Mouse (Mus musculus) thymus, adult 18-20 months (tissue): ENCODE measurements around the gene Ntrk2.

ENCODE experiments used
- DNase-seq, 2 experiments: peaks; one replicate each; pipeline ENCODE4 v3.0.0; 2022; ENCODE audit warnings: mixed read lengths in 2 of 2

Ntrk2 gene

DNA sequence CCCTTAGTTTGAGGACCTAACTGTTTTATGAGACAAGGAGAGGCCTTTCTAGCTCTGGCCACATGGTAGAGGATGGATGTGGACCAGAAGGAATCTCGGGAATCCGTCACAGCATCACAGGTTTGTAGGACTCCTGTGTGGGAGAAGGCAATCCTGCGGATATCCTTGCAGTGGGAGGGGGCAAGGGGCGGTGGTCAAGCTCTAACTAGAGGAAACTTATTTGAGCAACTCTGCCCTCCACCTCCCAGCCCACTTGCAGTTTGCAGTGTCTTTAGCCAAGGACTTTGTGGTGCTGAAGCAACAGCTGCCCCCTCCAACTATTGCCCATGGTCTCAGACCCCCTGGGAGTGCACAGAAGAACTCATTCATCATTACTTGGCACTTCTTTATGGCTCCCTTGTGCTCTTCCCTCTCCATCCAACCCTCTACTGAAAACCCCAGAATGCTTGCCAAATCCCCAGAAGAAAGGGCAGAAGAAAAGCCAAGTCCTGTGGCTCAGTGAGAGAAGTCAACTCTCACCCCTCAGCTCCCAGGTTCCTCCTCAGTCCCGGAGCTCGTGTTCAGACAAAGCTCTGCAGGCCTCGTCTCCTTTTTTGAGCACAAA lies 336.9 kb downstream of the Ntrk2 start:
- DNase-seq = no peak

DNA sequence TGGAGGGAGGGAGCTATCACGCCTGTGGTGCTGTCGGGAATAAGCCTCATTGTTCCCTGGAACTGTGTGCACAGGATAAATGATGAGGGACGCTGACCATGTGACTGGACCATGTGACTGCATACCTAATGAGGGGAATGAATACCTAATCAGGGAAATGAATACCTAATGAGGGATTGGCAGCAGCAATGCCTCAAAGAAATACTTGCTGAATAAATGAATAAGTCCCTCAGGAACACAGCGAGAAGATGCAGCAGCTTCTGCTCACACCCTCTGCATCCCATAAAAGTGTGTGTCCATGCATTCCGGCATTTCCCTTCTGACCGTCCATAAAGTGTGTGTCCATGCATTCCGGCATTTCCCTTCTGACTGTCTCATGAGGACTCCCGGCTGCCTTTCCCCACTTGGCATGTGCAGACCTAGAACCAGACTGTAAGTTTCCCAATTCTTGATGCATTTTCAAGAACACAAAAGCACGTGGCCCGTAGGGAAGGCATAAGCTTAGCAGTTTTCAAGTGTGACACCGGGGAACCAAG lies 338.0 kb downstream of the Ntrk2 start:
- DNase-seq = no peak

DNA sequence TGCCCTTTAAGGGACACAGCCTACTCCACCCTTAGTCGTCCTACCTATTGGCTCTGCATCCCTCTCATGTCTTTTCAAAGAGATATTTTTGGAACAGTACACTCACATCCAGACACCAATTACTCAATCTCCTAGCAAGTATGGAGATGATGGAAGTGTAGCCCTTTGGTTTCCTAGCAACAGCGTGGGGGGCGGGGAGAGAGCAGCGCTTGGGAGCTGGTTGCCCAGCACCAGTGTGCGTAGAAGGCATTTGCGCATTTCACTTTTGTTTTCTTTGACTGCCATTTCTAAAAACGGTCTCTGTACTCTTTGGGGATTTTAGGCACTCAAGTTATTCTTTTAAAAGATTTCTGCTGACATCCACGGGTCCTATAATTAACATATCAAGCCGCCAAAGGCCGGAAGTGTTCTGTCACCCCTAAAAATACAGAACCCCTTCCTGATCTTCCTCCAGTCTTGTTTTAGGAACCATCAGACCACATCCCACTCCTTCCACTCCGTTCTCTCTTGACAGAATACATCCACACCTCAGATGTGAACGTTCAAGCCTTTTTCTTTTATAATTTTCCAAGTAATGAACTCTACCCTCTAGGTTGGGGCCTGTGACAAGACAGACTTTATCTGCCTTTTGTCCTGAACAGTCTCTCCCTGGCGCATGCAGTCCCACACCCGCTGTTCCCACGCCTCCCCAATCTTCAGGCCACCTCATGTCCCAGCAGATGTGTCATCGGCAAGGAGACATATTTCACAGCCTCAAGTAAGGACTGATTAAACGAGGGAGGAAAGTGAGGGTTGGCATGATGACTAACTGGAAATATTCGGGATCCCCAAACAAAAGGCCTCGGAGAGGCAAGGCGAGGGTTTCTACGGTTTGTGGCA lies 339.5 kb downstream of the Ntrk2 start:
- DNase-seq = no peak

DNA sequence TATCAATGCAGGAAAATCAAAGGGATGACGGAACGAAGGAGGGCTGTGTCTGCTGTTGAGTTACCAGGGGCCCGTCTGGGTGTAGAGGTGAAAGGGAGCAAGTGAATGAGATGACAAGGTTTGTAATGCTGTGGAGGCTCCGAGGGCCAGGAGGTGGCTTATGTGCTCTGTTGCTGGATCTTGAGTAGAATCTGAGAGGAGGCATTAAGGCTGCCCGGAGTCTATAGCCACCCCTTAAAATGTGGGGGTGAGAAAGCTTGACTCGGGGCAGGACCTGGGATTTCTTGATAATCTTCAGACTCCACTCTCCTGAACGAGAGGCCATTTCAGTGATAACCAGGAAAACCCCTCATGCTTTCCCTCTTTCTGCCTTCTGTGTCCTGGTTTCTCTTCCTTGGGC lies 340.2 kb downstream of the Ntrk2 start:
- no peak for DNase-seq

DNA sequence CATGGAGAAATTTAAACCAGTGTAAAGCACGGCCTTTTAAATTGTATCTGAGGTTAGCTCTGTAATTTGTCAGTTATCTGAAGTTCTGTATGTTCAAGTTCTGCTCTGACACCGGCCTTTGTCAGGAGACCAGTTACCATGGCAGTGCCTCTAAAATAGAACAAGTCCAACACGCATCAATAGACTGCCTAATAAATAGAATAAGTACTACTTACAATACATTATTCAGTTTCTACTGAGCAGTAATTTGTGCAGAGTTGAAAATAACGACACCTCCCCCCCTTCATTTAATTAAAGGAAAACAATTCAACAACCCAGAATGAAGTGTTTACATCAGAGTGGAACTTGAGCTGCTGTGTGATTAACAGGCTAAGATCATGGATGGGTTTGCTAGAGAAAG lies 341.6 kb downstream of the Ntrk2 start:
- no peak for DNase-seq

DNA sequence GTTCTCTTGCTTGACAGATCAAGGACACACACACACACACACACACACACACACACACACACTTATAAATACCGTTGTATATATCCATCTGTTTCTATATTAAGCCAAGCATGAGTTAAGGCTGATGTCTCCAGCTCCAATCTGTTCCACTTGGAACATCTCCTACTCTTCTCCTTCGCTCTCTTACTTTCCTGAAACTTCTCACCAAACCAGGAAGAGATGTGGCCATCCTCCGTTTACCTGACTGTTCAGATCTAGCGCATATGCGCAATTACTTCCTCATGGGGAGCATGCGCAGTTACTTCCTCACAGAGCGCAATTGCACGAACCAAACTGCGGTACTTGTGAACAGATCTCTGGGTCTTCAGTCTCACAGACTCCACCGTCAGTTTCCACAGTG lies 342.4 kb downstream of the Ntrk2 start:
- DNase-seq = no peak

DNA sequence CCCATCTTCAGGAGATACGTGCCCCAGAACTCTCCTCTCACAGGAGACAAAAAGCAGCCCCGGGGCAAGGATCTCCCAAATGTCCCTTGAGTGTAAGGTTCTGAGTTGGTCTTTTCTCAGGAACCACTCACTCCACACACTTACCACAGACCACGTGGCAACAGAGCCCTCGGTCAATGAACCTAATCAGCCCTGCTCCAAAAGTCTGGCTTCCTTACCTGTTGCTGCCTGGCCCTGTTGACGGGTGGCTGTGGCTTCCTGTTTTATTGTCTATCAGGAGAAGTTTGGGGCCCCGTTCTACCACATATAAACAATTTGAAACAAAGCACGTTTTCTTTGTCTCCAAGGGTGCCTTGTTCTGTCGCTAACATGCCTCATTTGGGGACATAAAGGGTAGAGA lies 357.6 kb downstream of the Ntrk2 start:
- no peak for DNase-seq

DNA sequence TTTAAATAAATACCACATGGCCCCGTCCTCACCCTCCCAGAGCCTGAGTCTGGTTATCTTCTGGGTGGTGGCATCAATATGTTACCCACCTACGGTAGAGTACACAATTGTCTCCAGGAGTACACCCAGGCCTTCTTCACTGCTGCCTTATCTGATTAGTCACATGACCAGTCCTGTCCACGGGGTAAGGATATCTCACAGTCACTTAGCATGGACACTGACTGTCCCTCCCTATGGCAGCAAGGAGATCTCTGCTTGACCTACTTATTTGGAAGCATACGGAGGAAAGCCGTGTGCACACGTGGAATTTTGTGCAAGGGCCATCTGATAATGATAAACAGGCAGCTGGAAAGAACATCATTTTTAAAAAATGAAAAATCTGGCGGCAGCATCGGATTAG lies 367.5 kb downstream of the Ntrk2 start:
- DNase-seq = no peak

DNA sequence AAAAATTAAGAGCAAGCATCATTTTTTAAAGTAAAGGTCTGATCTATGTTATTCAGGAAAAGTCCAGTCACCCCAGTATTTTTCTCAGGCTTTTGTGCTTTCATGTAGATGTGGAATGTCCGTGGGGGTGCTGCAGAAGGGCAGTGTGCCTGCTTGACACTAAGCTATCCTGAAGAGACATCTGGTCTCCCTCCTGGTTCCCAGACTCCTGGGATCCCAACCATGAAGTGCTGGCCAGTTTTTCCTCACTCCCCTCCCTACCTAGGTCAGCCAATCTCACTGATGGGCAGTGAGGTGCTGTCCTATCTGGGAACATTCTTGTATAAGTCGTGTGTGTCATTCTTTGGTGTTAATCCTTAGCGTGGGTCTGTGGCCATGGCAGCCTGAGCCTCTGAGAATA lies 369.7 kb downstream of the Ntrk2 start:
- no peak for DNase-seq

DNA sequence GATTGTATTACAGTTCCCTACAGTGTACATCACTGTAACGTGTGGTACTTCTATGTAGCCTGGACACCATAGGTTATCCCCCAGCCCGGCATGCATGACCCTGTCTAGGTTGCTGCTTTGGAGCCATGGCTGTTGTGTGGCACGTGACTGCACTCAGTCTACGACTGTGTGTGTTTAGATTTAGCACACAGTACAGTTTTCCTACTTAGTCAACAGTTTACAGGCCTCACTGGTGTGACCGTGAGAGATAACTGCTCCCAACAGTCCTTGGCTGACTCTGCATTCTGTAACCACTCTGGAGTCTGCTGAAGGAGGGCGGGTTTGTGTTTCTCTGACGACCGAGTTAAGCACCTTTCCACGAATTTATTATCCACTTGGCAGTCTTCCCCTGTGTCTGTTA lies 370.1 kb downstream of the Ntrk2 start:
- DNase-seq = no peak

DNA sequence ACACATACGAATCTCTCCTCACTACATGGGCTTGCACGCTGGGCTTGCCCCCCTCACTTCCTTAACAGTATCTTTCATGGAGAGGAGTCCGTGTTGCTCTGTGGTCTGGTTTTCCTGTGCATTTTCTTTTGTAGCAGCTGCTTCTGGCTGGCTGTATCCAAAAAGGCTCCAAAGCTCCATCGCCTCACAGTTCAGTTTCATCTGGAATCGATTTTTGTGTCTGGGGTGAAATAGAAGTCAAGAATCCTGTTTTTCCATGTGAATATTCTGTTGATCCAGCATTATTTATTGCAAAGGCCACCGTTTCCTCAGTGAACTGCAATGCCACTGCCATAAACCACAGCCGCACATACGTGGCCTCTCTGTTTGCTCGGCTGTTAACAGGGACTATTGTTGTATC lies 370.6 kb downstream of the Ntrk2 start:
- DNase-seq = no peak

DNA sequence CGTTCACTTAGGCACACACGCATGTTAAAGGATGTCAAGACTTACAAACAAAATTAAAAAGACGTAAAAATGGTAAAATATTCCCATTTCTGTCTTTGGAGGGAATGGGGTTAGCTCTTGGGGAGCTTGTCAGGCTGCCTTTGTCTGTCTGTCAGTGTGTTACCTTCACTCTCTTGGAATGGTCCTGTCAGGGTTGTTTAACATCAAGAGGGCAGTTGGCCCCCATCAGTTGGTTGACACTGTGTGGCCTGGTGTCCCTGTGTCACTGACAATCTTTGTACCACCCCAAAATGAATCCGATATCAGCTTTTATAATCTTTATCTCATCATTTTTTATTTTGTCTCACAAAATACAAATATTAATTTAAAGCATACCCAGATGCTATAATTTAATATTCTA lies 373.6 kb downstream of the Ntrk2 start:
- DNase-seq = no peak

DNA sequence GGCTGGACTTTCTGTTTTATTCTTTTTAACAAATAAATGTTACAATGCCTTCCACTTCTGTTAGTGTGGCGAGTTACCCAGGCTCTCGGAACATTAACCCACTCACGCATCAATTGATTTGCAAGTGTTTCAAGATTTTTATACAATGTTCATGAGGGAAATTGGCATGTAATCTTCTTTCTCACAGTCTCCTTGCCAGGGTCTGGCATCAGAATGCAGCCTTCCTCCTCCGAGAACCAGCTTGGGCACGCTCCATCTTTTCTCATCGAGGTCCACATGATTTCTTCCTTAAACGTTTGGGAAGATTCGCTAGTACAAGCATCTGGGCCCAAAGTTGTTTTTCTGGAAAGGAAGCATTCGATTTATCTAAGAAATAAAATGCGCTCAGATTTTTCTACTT lies 374.4 kb downstream of the Ntrk2 start:
- no peak for DNase-seq

DNA sequence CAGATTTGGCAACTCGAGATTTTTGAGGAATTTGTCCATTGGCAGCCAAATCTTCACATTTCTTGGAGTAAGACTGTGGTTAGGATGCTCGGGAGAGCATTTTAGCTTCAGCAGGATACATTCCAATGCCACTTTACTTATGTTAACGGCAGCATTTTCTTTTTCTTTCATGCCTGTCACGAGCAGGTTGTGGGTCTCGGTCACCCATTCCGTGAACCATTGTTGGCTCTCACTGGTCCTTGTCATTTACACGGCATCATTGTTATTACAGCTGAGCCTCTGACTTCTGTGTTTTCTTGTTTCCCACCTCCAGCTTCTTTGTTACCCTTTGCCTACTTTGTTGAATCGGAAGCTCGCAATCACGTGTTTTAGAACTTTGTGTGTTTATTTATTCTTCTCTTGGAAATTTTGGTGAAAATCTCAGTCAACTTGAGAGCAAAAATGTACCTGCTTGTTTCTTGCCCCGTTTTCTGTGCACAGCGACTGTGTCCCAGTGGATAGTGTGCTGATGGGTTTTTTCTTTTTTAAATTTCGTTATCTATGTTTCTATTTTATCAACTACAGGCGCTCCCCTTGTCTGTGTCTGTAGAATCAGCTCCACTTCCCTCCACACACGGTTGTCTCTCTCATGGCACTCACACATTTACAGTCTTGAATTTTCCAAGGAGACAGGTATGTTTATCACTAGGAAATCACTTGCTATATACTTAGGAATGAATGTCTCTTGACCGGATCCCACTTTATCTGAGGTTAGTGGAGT lies 375.0 kb downstream of the Ntrk2 start:
- no peak for DNase-seq

DNA sequence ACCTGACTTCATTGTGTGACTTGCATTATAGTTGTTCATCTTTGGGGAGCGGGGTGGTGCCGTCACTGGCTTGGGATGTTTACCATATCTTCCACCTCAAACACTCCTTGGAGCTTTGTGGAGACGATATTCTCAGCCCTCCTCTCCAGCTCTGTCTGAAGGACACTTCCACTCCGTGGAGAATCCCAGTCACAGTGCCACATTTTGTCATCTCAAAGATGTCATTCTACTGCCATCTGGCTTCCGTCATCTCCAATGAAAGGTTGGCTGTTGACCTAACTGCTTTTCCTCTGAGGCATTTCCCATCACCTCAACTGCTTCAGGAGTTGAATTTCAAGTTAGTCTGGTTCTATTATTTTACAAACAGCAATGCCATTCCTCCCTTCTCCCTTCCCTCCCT lies 376.3 kb downstream of the Ntrk2 start:
- DNase-seq = no peak
